Mouse (Mus musculus): ENCODE results near the gene Il10rb.

DNA sequence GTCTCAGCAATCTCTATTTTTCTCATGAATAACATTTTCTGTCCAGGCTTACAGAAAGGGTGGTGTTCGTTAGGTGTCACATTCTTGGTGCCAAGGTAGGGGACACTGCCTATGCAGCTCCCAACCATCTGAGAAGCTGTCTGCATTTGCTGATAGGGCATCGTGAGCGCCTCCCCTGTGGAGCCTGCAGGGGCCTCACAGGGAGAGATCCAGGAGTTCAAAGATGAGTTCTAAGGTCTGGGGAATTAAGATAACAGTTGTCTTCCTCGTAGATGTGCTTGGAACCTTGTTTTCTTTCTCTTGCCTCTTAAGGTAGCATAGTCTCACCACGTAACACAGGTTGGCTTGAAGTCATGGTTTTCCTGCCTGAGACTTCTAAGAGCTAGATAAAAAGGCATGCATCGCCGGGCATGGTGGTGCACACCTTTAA lies 35.9 kb downstream of the Il10rb start:
- no peak for TF ChIP-seq CTCF (IDR thresholded peaks at IDR 0.05)
- no peak for TF ChIP-seq POLR2A (IDR thresholded peaks at IDR 0.05; ENCODE audit: insufficient read depth, low read depth, low read length)
